Mouse (Mus musculus): Measurements from ENCODE around the gene Pstk.
"Not testable (repeated sequence)": the region's sequence is repeated elsewhere in the genome, so short reads cannot be mapped to it uniquely, and the experiment has no call there.

Gene Pstk

DNA sequence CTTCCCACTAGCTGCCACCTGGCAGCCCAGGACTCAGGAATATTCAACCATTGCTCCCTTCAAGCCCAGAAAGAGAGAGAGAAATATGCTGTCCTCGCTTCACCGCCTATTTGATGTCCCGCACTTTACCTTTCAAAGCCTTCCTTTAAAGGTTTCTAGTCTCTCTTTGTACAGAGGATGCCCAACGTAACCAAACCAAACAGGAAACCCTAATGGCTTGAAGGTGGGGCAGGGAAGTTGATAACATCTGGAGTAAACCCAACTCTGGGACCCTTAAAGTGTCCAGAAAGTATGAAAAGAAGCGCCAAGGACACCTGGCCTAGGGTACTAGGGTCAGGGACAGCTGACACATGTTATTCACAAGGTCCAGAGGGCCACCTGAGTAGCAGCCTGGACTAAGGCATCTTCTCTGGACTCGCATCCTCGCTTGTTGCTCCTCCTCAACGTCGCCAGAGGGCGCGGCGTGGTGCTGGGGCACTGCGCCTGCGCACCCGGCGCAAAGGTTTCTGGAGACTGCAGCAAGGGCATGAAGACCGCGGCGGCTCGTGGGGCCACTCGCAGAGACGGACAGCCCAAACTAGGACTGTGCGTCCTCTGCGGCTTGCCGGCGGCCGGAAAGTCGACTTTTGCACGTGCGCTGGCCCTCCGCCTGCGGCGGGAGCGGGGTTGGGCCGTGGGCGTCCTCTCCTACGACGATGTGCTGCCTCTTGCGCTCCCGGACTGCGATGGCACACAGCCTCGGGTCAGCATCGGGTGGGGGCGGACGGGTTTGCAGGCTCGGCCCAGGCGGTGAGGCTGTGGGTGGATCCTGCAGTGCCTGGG lies at the start of gene Pstk:
Pstk (plus strand) TSS at position 494 of the 822 bp plus-strand sequence.
- DNase-seq (ENCODE audit: low spot score) = peak; percentile 87

GRCm38 (mm10) chr7:131322192-131322591 lies 48.7 kb upstream of the Pstk start, which contains the start of gene Cuzd1:
Gene Cuzd1, minus strand, starts transcription at chr7:131322292.
- DNase-seq (ENCODE audit: low spot score) = no peak

- no peak for DNase-seq (ENCODE audit: low spot score)
These were observed 43.9 kb upstream of the Pstk start for GRCm38 (mm10) chr7:131327054-131327453.

DNA sequence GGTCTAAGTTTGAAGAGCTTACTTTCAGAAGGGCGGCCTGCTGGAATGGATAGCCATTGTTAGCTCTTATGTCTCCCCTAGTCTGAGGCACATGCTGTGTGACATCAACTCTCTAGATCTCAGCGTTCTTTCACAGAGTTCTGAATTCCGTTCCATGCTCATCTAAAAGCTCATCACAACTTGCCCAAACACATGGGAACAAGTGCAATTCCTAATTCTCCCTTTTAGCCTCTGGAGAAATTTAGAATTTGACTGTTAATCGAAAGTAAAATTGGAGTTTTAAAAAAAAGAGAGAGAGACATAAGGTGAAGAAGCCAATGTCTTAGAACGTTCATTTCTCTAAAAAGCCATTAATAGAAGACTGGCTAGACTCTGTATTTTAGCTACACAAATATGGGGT lies 41.5 kb upstream of the Pstk start, which contains the start of gene Fam24b:
Fam24b (minus strand) TSS at position 101 of the 400 bp plus-strand sequence.
- no peak for DNase-seq (ENCODE audit: low spot score)

DNA sequence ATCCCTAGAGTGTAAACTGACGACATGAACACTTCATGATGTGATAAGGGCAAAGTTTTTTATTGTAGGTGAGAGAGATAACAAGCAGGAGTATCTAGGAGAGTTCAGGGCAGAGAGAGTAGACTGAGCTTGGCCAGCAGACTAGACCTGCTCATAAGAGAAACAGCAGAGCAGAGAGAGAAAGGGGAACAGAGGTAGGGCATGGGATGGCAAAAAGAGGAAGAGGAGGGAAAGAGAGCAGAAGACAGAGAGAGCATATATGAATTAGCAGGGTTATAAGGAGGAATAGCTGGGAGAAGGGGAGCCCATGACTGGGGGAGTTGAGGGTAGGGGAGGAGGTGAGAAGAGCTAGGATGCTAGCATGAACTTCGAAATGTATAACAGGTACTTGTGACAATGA lies 39.3 kb upstream of the Pstk start:
- DNase-seq (ENCODE audit: low spot score) = no peak

DNA sequence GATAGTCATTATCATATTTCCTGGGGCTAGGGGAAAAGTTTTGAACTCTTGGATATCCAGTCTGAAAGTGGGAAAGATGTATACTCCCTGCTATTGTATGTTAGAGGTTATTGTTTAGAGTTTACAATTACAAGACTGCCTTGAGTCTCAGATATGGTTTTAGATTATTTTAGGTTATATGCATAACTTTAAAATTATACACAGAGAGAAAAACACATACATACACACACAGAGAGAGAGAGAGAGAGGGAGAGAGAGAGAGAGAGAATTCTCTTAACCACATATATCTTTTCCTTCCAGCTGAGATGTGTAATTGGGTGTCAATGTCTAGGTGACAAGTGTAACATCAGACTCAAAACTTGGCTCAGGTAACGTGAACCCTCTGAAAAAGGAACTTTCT lies 37.4 kb upstream of the Pstk start, which contains the start of gene Fam24a:
Fam24a (plus strand) TSS at position 301 of the 400 bp plus-strand sequence.
- DNase-seq (ENCODE audit: low spot score) = no peak

- DNase-seq (ENCODE audit: low spot score) = no peak
These were observed 33.4 kb upstream of the Pstk start for GRCm38 (mm10) chr7:131337502-131338068.

GRCm38 (mm10) chr7:131345856-131346541 lies 24.9 kb upstream of the Pstk start:
- DNase-seq (ENCODE audit: low spot score) = no peak

DNA sequence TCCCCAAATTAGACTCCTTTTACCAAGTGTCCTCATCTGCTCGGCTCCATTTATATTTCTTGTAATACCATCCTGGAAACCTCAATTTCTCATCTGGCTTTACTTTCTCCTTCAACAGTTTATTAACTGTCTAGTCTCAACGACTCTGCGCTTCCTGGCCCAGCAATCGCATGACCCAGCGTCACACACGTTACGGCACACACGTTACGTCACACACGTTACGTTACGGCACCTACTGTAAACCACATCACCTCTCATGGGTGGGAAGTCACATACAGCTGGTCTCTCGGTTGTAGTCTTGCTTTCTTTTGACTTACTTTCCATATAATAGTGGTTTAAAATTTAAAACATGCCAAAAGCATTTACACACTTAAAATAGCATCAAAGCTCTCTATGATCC lies 14.8 kb upstream of the Pstk start:
- DNase-seq (ENCODE audit: low spot score) = no peak

DNA sequence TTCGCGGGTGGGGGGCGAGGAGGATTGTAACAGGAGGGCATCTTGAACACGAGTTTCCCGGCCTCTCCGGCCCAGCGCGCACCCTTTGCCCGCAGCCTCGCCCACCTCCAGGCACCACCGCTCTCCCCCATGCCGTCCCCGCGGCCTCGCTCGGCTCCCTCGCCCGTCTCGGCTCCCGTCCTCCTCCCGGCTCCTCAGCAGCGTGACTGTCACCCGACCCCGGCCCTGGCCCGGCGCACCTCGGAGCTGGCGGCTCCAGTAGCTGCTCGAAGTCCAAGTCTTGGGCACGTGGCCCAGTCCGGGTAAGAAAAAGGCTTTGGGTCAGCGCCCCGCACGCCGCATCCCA lies 8.7 kb upstream of the Pstk start:
- no peak for DNase-seq (ENCODE audit: low spot score)

- DNase-seq (ENCODE audit: low spot score) = peak; percentile 84
These were observed 8.2 kb upstream of the Pstk start, which contains the start of gene 2310057M21Rik for GRCm38 (mm10) chr7:131362615-131363300. Gene 2310057M21Rik, minus strand, starts transcription at chr7:131362759.

DNA sequence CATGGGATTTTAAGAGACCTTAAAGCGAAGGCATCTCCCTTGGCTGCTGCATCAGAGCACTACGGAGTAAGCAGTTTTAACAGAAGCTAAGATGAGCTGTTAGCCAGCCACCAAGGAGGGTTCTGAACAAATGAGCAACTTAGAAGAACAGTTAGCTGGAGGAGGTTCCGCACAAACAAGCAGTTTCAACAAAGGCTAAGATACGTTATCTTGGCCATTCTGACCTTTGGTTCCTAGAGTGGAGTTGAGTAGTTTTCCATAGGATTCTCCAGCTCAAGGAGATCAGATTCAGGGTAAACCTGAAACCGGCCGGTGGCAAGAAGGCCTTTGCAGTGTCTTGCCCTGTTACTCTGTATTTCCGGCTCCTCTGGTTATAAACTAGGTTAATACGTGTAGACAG lies 6.8 kb upstream of the Pstk start:
- no peak for DNase-seq (ENCODE audit: low spot score)

- DNase-seq (ENCODE audit: low spot score) = no peak
These were observed 524 bp downstream of the Pstk start for GRCm38 (mm10) chr7:131371470-131371860.

DNA sequence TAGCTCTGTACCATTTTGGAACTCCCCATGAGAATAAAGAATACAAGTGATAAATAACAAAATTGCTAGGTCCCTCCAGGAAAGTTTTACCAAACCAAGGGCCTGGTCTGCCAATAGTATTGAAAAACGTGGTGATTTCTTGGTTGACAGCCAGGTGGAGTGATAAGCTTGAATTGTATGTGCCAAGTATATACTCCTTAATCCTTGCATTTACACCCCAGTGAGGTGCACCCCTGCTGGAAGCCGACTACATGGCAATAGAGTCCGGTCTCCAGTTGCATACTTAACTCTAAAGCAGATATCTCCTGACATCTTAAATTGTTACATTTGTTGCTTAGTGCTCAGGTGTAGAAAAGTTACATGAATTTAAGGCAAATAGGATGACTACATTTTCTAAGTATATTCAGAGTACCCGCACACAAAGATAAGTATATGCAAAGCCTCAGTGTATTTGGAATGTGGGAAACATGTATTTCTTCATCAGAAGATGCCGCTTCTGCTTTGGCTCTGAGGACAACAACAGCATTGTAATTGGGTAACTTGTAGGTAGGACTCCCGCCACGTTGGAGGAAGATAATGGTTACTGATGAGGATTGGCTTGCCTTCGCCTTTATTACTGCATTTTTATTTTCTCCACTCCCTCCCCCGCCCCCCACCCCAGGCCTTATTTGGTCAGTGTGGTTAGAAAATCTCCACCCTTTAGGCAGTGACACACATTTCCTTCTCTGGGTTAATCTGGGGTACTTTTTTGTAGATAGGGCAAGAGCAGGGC lies 1.1 kb downstream of the Pstk start:
- DNase-seq (ENCODE audit: low spot score) = peak; percentile 12

- DNase-seq (ENCODE audit: low spot score) = not testable (repeated sequence)
These were observed 20.8 kb downstream of the Pstk start for GRCm38 (mm10) chr7:131391761-131392160.

- no peak for DNase-seq (ENCODE audit: low spot score)
These were observed 38.5 kb downstream of the Pstk start for GRCm38 (mm10) chr7:131409321-131409987.

- DNase-seq (ENCODE audit: low spot score) = no peak
These were observed 39.0 kb downstream of the Pstk start for GRCm38 (mm10) chr7:131409988-131410385.

- peak; percentile 99 for DNase-seq (ENCODE audit: low spot score)
These were observed 39.6 kb downstream of the Pstk start, which contains the start of the genes Ikzf5 and Acadsb for GRCm38 (mm10) chr7:131410416-131411058. Gene Ikzf5, minus strand, starts transcription at chr7:131410521. Gene Acadsb, plus strand, starts transcription at chr7:131410601.

GRCm38 (mm10) chr7:131411221-131411940 lies 40.4 kb downstream of the Pstk start:
- no peak for DNase-seq (ENCODE audit: low spot score)

DNA sequence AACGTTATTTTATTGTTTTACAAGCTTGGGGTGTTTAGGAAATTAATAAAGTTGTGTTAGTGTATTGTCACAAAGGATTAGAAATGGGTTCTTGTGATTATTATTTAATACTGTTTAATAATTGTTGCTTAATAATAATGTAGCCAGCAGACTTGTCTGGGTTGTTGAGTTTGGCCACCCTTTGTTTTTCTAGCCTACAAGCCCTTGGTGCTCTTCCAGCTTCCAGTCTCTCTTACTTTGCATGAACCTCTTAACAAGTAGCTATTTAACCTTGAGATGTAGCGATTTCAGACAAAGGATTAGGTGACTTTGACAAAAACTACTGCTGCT lies 41.0 kb downstream of the Pstk start:
- DNase-seq (ENCODE audit: low spot score) = no peak
